Mouse (Mus musculus): ENCODE data around the gene Fbxw10. TPM values are rescaled to one million over a fixed set of nuclear protein-coding genes. Genes with fewer than 3 reads are reported as not detected.

The Fbxw10 gene
- polyA plus RNA-seq, 2 experiments, result 0.08 TPM; not detected in 1

DNA sequence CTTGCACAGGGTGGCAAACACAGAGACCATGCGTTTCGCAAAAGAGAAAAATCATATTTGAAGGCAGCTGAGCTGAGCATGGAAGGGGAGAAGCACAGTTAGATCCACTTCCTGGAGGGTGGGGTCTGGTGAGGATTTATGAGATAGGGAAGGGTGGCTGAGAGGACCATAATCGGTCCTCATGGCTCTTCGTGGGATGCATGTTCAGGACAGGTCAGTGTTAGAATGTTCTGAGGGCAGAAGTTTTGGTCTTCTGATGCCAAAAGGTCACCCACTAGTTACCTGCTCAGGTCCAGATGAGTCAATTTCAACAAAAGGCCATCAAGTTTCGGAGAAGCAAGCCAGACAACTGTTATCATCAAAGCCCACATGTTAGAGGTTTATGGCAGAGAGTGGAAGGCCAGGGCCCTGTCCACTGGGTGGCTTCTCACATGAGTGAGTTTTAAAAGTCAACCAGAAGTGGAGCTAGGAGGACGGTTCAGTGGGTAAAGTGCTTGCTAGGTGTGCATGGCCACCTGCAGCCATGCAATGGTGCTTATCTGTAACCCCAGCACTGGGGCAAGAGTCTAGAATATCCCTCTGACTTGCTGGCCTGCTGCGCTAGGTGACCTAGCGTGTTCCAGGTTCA lies 27.7 kb upstream of the Fbxw10 start:
- Histone ChIP-seq H3K4me3 (ENCODE audit: insufficient read depth in 1 of 2, low read depth in 2 of 2, low read length in 2 of 2) (no peak overlapping the region), H3K4me1 (replicated peaks; ENCODE audit: control insufficient read depth in 2 of 2, insufficient read depth in 2 of 2, low read length in 1 of 2) (peaks cover 2 to 21% of the 10 kb centered on the region in 2 experiments; a peak in 2 of 4 replicates), H3K9ac (replicated peaks) (no peak overlapping the region), H3K27me3 (ENCODE audit: control insufficient read depth, insufficient read depth, low read length) (no peaks in the 10 kb centered on the region; the same call in 1 of the 2 replicates), H3K36me3 (replicated peaks; ENCODE audit: control insufficient read depth, insufficient read depth, low read depth) (no peaks in the 10 kb centered on the region), H3K27ac (no peak overlapping the region), H3K9me3 (ENCODE audit: control insufficient read depth, low read length) (no peaks in the 10 kb centered on the region), H3K4me2 (ENCODE audit: low read depth) (no peak overlapping the region)
- no peak for DNase-seq (ENCODE audit: low read depth in 3 of 3, low spot score in 3 of 3)
- whole genome bisulfite sequencing (ENCODE audit: insufficient replicate concordance), result 40% methylated on average over 8 of the region's 8 CpGs
- TF ChIP-seq CTCF (IDR thresholded peaks at IDR 0.05; ENCODE audit: low read depth), result no peak
- TF ChIP-seq EP300 (IDR thresholded peaks at IDR 0.05; ENCODE audit: low read depth), result no peak
- no peak for ATAC-seq (ENCODE audit: insufficient read depth)

- Histone ChIP-seq H3K27ac (no peak within 1 kb of the TSS), H3K4me1 (replicated peaks; ENCODE audit: control insufficient read depth in 2 of 2, insufficient read depth in 2 of 2, low read length in 1 of 2) (peaks cover 2 to 21% of the 10 kb centered on the region in 2 experiments; a peak in 2 of 4 replicates), H3K4me3 (ENCODE audit: insufficient read depth in 1 of 2, low read depth in 2 of 2, low read length in 2 of 2) (peak within 1 kb of the TSS; percentile 17 to 22; a peak in 3 of 4 replicates), H3K36me3 (replicated peaks; ENCODE audit: control insufficient read depth, insufficient read depth, low read depth) (no peaks in the 10 kb centered on the region), H3K4me2 (ENCODE audit: low read depth) (peak within 1 kb of the TSS; percentile 53), H3K9ac (replicated peaks) (no peak within 1 kb of the TSS), H3K9me3 (ENCODE audit: control insufficient read depth, low read length) (no peaks in the 10 kb centered on the region), H3K27me3 (ENCODE audit: control insufficient read depth, insufficient read depth, low read length) (no peaks in the 10 kb centered on the region; the same call in 1 of the 2 replicates)
- DNase-seq (ENCODE audit: low read depth in 3 of 3, low spot score in 3 of 3) (peak in 2 of 3 experiments; percentile 9 to 32), ATAC-seq (ENCODE audit: insufficient read depth) (0 out of 2 replicates have a peak, but pooled peaks have one; percentile 37)
- WGBS (ENCODE audit: insufficient replicate concordance), result 7% methylated on average over 15 of the region's 15 CpGs
- TF ChIP-seq EP300 (IDR thresholded peaks at IDR 0.05; ENCODE audit: low read depth) (no peak), CTCF (IDR thresholded peaks at IDR 0.05; ENCODE audit: low read depth) (no peak)
Measured at GRCm38 (mm10) chr11:62820059-62820541, 26.8 kb upstream of the Fbxw10 start, which contains the start of gene Trim16. Trim16 (plus strand) TSS chr11:62820231.

DNA sequence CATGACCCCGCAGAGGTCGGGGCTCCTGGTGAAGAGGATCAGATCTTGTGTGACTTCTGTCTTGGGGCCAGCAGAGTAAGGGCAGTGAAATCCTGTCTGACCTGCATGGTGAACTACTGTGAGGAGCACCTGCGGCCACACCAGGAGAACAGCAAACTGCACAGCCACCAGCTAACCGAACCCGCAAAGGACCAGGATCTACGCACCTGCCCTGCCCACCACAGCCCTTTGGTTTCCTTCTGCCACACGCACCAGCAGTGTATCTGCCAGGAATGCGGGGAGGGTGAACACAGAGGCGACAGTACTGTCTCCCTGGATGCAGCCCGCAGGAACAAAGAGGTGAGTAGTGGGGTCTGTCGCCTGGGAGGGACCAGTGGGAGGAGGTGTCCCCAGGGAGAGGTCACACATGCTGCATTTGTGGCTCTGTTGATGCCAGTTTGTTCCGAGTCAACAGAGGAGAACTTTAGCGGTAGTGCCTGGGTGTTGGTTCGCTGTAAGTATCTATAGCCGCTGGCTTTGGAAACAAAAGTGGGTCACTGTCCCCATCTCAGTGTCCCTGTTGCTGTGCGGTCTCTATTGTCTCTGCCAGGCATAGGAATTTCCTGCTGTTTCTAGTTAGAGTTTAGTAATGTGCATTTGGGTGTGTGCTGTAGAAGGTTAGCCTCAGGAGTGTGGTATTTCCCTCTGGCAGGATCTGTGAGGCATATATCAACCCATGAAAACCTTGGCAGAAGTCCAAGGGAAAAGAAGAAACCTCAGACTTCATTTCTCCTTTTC lies 26.0 kb upstream of the Fbxw10 start:
- Histone ChIP-seq H3K4me1 (replicated peaks; ENCODE audit: control insufficient read depth in 2 of 2, insufficient read depth in 2 of 2, low read length in 1 of 2) (peaks cover 2 to 21% of the 10 kb centered on the region in 2 experiments; a peak in 2 of 4 replicates), H3K27me3 (ENCODE audit: control insufficient read depth, insufficient read depth, low read length) (no peaks in the 10 kb centered on the region; the same call in 1 of the 2 replicates), H3K4me3 (ENCODE audit: insufficient read depth in 1 of 2, low read depth in 2 of 2, low read length in 2 of 2) (peak overlapping the region; percentile 17 to 22; a peak in 3 of 4 replicates), H3K27ac (no peak overlapping the region), H3K9ac (replicated peaks) (no peak overlapping the region), H3K9me3 (ENCODE audit: control insufficient read depth, low read length) (no peaks in the 10 kb centered on the region), H3K4me2 (ENCODE audit: low read depth) (peak overlapping the region; percentile 53), H3K36me3 (replicated peaks; ENCODE audit: control insufficient read depth, insufficient read depth, low read depth) (no peaks in the 10 kb centered on the region)
- TF ChIP-seq EP300 (IDR thresholded peaks at IDR 0.05; ENCODE audit: low read depth), result no peak
- TF ChIP-seq CTCF (IDR thresholded peaks at IDR 0.05; ENCODE audit: low read depth), result no peak
- no peak for ATAC-seq (ENCODE audit: insufficient read depth)
- DNase-seq (ENCODE audit: low read depth in 3 of 3, low spot score in 3 of 3), result no peak
- 8% methylated on average over 16 of the region's 16 CpGs for WGBS (ENCODE audit: insufficient replicate concordance)

- Histone ChIP-seq H3K4me2 (ENCODE audit: low read depth) (peak overlapping the region; percentile 13; the same call in 1 of the 2 replicates), H3K27ac (no peak overlapping the region), H3K9ac (replicated peaks) (no peak overlapping the region), H3K4me3 (ENCODE audit: insufficient read depth in 1 of 2, low read depth in 2 of 2, low read length in 2 of 2) (no peak overlapping the region), H3K9me3 (ENCODE audit: control insufficient read depth, low read length) (no peaks in the 10 kb centered on the region), H3K27me3 (ENCODE audit: control insufficient read depth, insufficient read depth, low read length) (no peaks in the 10 kb centered on the region; the same call in 1 of the 2 replicates), H3K4me1 (replicated peaks; ENCODE audit: control insufficient read depth in 2 of 2, insufficient read depth in 2 of 2, low read length in 1 of 2) (peaks cover 2 to 24% of the 10 kb centered on the region in 2 experiments; a peak in 2 of 4 replicates), H3K36me3 (replicated peaks; ENCODE audit: control insufficient read depth, insufficient read depth, low read depth) (no peaks in the 10 kb centered on the region)
- TF ChIP-seq EP300 (IDR thresholded peaks at IDR 0.05; ENCODE audit: low read depth) (no peak), CTCF (IDR thresholded peaks at IDR 0.05; ENCODE audit: low read depth) (no peak)
- ATAC-seq (ENCODE audit: insufficient read depth), result no peak
- WGBS (ENCODE audit: insufficient replicate concordance), result 25% methylated on average over 5 of the region's 5 CpGs
- DNase-seq (ENCODE audit: low read depth in 3 of 3, low spot score in 3 of 3), result no peak
Measured at GRCm38 (mm10) chr11:62821893-62822292, 25.0 kb upstream of the Fbxw10 start.

Data from liver, embryonic 14.5 days (tissue).